Mouse (Mus musculus): Measurements from ENCODE around the gene Trim7.

DNA sequence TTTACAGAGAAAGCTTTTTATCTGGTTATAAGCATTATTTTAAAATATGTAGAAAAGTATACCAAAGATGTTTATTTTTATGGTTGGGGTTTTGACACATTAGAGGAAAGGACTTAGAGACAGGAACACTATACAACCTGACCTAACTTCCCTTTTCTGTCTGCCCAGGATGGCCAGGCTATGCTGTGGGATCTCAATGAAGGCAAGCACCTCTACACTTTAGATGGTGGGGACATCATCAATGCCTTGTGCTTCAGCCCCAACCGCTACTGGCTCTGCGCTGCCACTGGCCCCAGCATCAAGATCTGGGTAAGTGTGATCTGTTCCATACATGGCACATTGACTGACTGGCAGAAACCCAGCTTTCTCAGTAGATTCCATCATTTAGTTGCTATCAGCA lies 22.0 kb upstream of the Trim7 start:
- TF ChIP-seq MYOD1 (IDR thresholded peaks at IDR 0.05; ENCODE audit: control insufficient read depth, insufficient read length, low read depth) = no peak
- no peak for TF ChIP-seq MAX (IDR thresholded peaks at IDR 0.05)
- TF ChIP-seq CTCF (IDR thresholded peaks at IDR 0.05; ENCODE audit: control insufficient read depth, insufficient read depth, insufficient read length) = no peak

All from C2C12 (cell line).